Mouse (Mus musculus) lung, adult 2 months (tissue): ENCODE data around the gene Cradd.

Experiments
- CTCF ChIP-seq: fragments of 200-500 bp; IDR thresholded peaks from 2 replicates; pipeline ENCODE4 v1.5.1; 2011; ENCODE audit warnings: mild to moderate bottlenecking, low read length, control low read depth; ENCODE audit not compliant: insufficient read depth
- POLR2A ChIP-seq: fragments of 200-500 bp; IDR thresholded peaks from 2 replicates; pipeline ENCODE4 v1.6.1; 2011; ENCODE audit warnings: low read depth, mild to moderate bottlenecking, control low read depth, low read length, borderline replicate concordance; ENCODE audit errors: extremely low read depth

GRCm38 (mm10) chr10:95213311-95213710 is 110.6 kb downstream of the Cradd start:
- TF ChIP-seq POLR2A (no peak), CTCF (no peak)
